Comparison of ENCODE assay signal across 26 mouse cellular contexts in the genomic region with DNA sequence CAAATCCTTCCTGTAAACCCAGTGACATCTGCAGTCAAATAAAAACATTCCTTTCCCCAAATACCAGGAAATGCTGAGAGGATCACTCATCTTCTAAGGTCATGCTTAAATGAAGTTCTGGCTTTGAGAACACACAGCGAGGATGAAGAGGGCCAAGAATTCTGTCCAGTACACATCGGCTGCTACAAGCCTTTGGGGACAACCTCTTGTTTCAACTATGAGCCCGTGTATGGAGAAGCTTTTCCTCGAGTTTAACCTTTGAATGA.
DNase-seq lines count a peak whose midpoint lies in the region; ATAC-seq and TF ChIP-seq lines count a peak whose summit lies in the region.
"Had no signal": no experiment of that assay in that cellular context is flagged by ENCODE, and none has a peak within 500 bp of the region (broad histone marks: within the 10 kb centered on the region; RNA-seq: fewer than 3 reads in every experiment).

No protein-coding gene starts in this region.

- no peak for TF ChIP-seq CTCF in lung, embryonic 14.5 days (IDR thresholded peaks at IDR 0.05; ENCODE audit: low read depth)
- no peak for TF ChIP-seq CTCF in lung, adult 2 months (IDR thresholded peaks at IDR 0.05; ENCODE audit: insufficient read depth, low read length)

- ATAC-seq in lung, embryonic 14.5 days (ENCODE audit: insufficient read depth): no peak
- ATAC-seq: forebrain, embryonic 16.5 days; inflammation-experienced regulatory T-cells, adult 6 months; midbrain, embryonic 16.5 days had no signal

- WGBS in lung, embryonic 14.5 days: 17% methylated on average over 4 of the region's 4 CpGs
- 40% methylated on average over 4 of the region's 4 CpGs for WGBS in lung, adult 2 months

- no peaks in the 10 kb centered on the region for H3K36me3 ChIP-seq in lung, embryonic 14.5 days (ENCODE audit: insufficient read depth)
- H3K36me3 ChIP-seq: forebrain, embryonic 10.5 days; heart, embryonic 15.5 days; limb, embryonic 13.5 days; midbrain, embryonic 10.5 days; neural tube, embryonic 13.5 days had no signal

- TF ChIP-seq POLR2A in lung, adult 2 months (IDR thresholded peaks at IDR 0.05; ENCODE audit: borderline replicate concordance, extremely low read depth, low read depth, low read length): no peak

- 0 out of 2 replicates have a peak overlapping the region, but pooled peaks have one; percentile 48 for H3K27ac ChIP-seq in lung, embryonic 14.5 days (ENCODE audit: low read depth)
- H3K27ac ChIP-seq: forebrain, embryonic 10.5 days; heart, embryonic 15.5 days; hindbrain, embryonic 14.5 days; limb, embryonic 13.5 days; liver, embryonic 14.5 days; macrophage; midbrain, embryonic 10.5 days; neural tube, embryonic 13.5 days had no signal

- no peak overlapping the region for H3K4me2 ChIP-seq in lung, embryonic 14.5 days
- H3K4me2 ChIP-seq: heart, embryonic 15.5 days; hindbrain, embryonic 14.5 days; limb, embryonic 13.5 days; neural tube, embryonic 13.5 days had no signal

- no peaks in the 10 kb centered on the region for H3K9me3 ChIP-seq in lung, embryonic 14.5 days (ENCODE audit: low read depth, low read length)
- H3K9me3 ChIP-seq: forebrain, embryonic 10.5 days; heart, embryonic 15.5 days; limb, embryonic 13.5 days; midbrain, embryonic 10.5 days; neural tube, embryonic 13.5 days had no signal

- no peak overlapping the region for H3K9ac ChIP-seq in lung, embryonic 14.5 days
- H3K9ac ChIP-seq: heart, embryonic 15.5 days; hindbrain, embryonic 14.5 days; limb, embryonic 13.5 days; liver, embryonic 14.5 days; neural tube, embryonic 13.5 days had no signal

- peaks cover 16% of the 10 kb centered on the region; the same call in 1 of the 2 replicates for H3K4me1 ChIP-seq in lung, embryonic 14.5 days (ENCODE audit: insufficient read depth)
- no peaks in the 10 kb centered on the region; the same call in 1 of the 2 replicates for H3K4me1 ChIP-seq in lung, adult 2 months (ENCODE audit: control insufficient read depth, insufficient read depth, low read length)
- H3K4me1 ChIP-seq: midbrain, embryonic 10.5 days; neural tube, embryonic 13.5 days had no signal

- DNase-seq in heart, adult 8-10 months (ENCODE audit: low spot score): peak; percentile 19
- DNase-seq in heart, postnatal 4 days: no peak
- no peak for DNase-seq in lung, embryonic 14.5 days
- DNase-seq in lung, adult 2 months: no peak
- DNase-seq in Muller cell, postnatal 12 days (ENCODE audit: inconsistent ontology term): peak; percentile 59
- peak; percentile 67 for DNase-seq in skeletal muscle tissue, adult 2 months (ENCODE audit: low read depth, low spot score)
- DNase-seq in right cerebral cortex, adult 2 months (ENCODE audit: low spot score in 2 of 2): no peak
- DNase-seq: adrenal gland, postnatal 25 days; cerebellum, adult 9-10 months; kidney, adult 9 months; kidney, postnatal 4 days; right cerebral cortex, postnatal 4 days; thymus, adult 18-20 months; thymus, postnatal 4 days had no signal

- H3K4me3 ChIP-seq in lung, embryonic 14.5 days (ENCODE audit: low read depth, low read length): no peak overlapping the region
- no peak overlapping the region for H3K4me3 ChIP-seq in lung, adult 2 months (replicated peaks; ENCODE audit: extremely low read depth, low read depth, low read length)
- H3K4me3 ChIP-seq: forebrain, embryonic 10.5 days; heart, embryonic 15.5 days; limb, embryonic 13.5 days; midbrain, embryonic 10.5 days; myocyte; neural tube, embryonic 13.5 days had no signal

- no peaks in the 10 kb centered on the region for H3K27me3 ChIP-seq in lung, embryonic 14.5 days (ENCODE audit: insufficient read depth, low read length)
- H3K27me3 ChIP-seq: heart, embryonic 15.5 days; neural tube, embryonic 13.5 days had no signal

Comparison
In these comparisons a context has a peak if more than half of its experiments do, and no peak if none do; other contexts are left out.
1. DNase-seq: peak in heart, adult 8-10 months (single experiment), Muller cell, postnatal 12 days (single experiment) and skeletal muscle tissue, adult 2 months (single experiment); none in heart, postnatal 4 days (single experiment), lung, embryonic 14.5 days (single experiment), lung, adult 2 months (single experiment) and right cerebral cortex, adult 2 months (0 of 2).